Mouse (Mus musculus): ENCODE results near the gene Ablim1.

Ablim1 gene

GRCm38 (mm10) chr19:57343860-57344259 is 29.1 kb upstream of the Ablim1 start:
- DNase-seq (ENCODE audit: low read depth): no peak

GRCm38 (mm10) chr19:57340900-57341742 is 26.4 kb upstream of the Ablim1 start:
- no peak for DNase-seq (ENCODE audit: low read depth)

GRCm38 (mm10) chr19:57339281-57339864 is 24.7 kb upstream of the Ablim1 start:
- DNase-seq (ENCODE audit: low read depth): no peak

- no peak for DNase-seq (ENCODE audit: low read depth)
Measured at GRCm38 (mm10) chr19:57335135-57335534, 20.4 kb upstream of the Ablim1 start.

GRCm38 (mm10) chr19:57333356-57333755 is 18.6 kb upstream of the Ablim1 start:
- no peak for DNase-seq (ENCODE audit: low read depth)

GRCm38 (mm10) chr19:57331237-57331636 is 16.5 kb upstream of the Ablim1 start:
- DNase-seq (ENCODE audit: low read depth): no peak

- peak; percentile 40 for DNase-seq (ENCODE audit: low read depth)
Measured at GRCm38 (mm10) chr19:57330309-57330708, 15.6 kb upstream of the Ablim1 start.

GRCm38 (mm10) chr19:57328792-57329191 is 14.1 kb upstream of the Ablim1 start:
- DNase-seq (ENCODE audit: low read depth): peak; percentile 85

- DNase-seq (ENCODE audit: low read depth): no peak
Measured at GRCm38 (mm10) chr19:57328269-57328668, 13.6 kb upstream of the Ablim1 start.

GRCm38 (mm10) chr19:57327679-57328078 is 13.0 kb upstream of the Ablim1 start:
- no peak for DNase-seq (ENCODE audit: low read depth)

GRCm38 (mm10) chr19:57325748-57326300 is 11.1 kb upstream of the Ablim1 start:
- DNase-seq (ENCODE audit: low read depth): peak; percentile 88

- peak; percentile 63 for DNase-seq (ENCODE audit: low read depth)
Measured at GRCm38 (mm10) chr19:57323087-57323486, 8.4 kb upstream of the Ablim1 start.

GRCm38 (mm10) chr19:57322491-57322890 is 7.8 kb upstream of the Ablim1 start:
- no peak for DNase-seq (ENCODE audit: low read depth)

GRCm38 (mm10) chr19:57321839-57322238 is 7.1 kb upstream of the Ablim1 start:
- DNase-seq (ENCODE audit: low read depth): no peak

GRCm38 (mm10) chr19:57320656-57321382 is 6.1 kb upstream of the Ablim1 start:
- no peak for DNase-seq (ENCODE audit: low read depth)

GRCm38 (mm10) chr19:57316597-57316996 is 1.9 kb upstream of the Ablim1 start:
- no peak for DNase-seq (ENCODE audit: low read depth)

GRCm38 (mm10) chr19:57315013-57315565 is 370 bp upstream of the Ablim1 start:
- no peak for DNase-seq (ENCODE audit: low read depth)

GRCm38 (mm10) chr19:57313891-57314345 is 801 bp downstream of the Ablim1 start:
- DNase-seq (ENCODE audit: low read depth): peak; percentile 20

GRCm38 (mm10) chr19:57313226-57313625 is 1.5 kb downstream of the Ablim1 start:
- DNase-seq (ENCODE audit: low read depth): no peak

- DNase-seq (ENCODE audit: low read depth): no peak
Measured at GRCm38 (mm10) chr19:57309980-57310379, 4.7 kb downstream of the Ablim1 start.

- no peak for DNase-seq (ENCODE audit: low read depth)
Measured at GRCm38 (mm10) chr19:57306601-57307000, 8.1 kb downstream of the Ablim1 start.

- DNase-seq (ENCODE audit: low read depth): no peak
Measured at GRCm38 (mm10) chr19:57305972-57306371, 8.7 kb downstream of the Ablim1 start.
